Mouse (Mus musculus) lung, embryonic 14.5 days (tissue): ENCODE measurements around the gene Ralbp1. TPM values are rescaled to one million over a fixed set of nuclear protein-coding genes. Genes with fewer than 3 reads are reported as not detected.
A peak's percentile ranks its signal among the peaks of the same experiment; 100 is the strongest.

Experiments used
- ATAC-seq: fragments of 200-750 bp; cut with Nextera tagmentation; 2 replicates; pipeline ENCODE4 v1.8.0; 2017; ENCODE audit warnings: mild to moderate bottlenecking, moderate TSS enrichment, moderate library complexity; ENCODE audit not compliant: insufficient read depth
- DNase-seq: peaks from one replicate; pipeline ENCODE4 v3.0.0-alpha.2; 2015
- H3K27ac ChIP-seq: fragments of 300-500 bp; sonication (generic); 2 replicates; pipeline ENCODE4 v1.5.1; 2014; ENCODE audit warnings: low read depth, mild to moderate bottlenecking, moderate library complexity
- H3K27me3 ChIP-seq: fragments of 300-500 bp; sonication (generic); 2 replicates; pipeline ENCODE4 v1.6.1; 2014; ENCODE audit warnings: low read length, control low read depth; ENCODE audit not compliant: insufficient read depth
- H3K36me3 ChIP-seq: fragments of 300-500 bp; sonication (generic); 2 replicates; pipeline ENCODE4 v1.6.1; 2014; ENCODE audit warnings: control low read depth; ENCODE audit not compliant: insufficient read depth
- H3K4me1 ChIP-seq: fragments of 300-500 bp; sonication (generic); 2 replicates; pipeline ENCODE4 v1.6.1; 2014; ENCODE audit warnings: antibody characterized with exemption, control low read depth; ENCODE audit not compliant: insufficient read depth
- H3K4me2 ChIP-seq: fragments of 300-500 bp; sonication (generic); 2 replicates; pipeline ENCODE4 v1.6.1; 2014; ENCODE audit warnings: mild to moderate bottlenecking
- H3K4me3 ChIP-seq: fragments of 300-500 bp; sonication (generic); 2 replicates; pipeline ENCODE4 v1.5.1; 2014; ENCODE audit warnings: low read depth, low read length
- H3K9ac ChIP-seq: fragments of 300-500 bp; sonication (generic); 2 replicates; pipeline ENCODE4 v1.6.1; 2014
- H3K9me3 ChIP-seq: fragments of 300-500 bp; sonication (generic); 2 replicates; pipeline ENCODE4 v1.6.1; 2016; ENCODE audit warnings: low read depth, low read length, control low read depth
- CTCF ChIP-seq: IDR thresholded peaks from 2 replicates; pipeline ENCODE4 v1.5.1; 2016; ENCODE audit warnings: antibody characterized with exemption, low read depth
- WGBS: fragments of 180-500 bp; shearing (Covaris S2); extraction: QIAGEN DNeasy Blood & Tissue Kit; methylation state at CpG from one replicate; pipeline ENCODE4 v1.1.7; 2014; 5-methylcytosine and 5-hydroxymethylcytosine counted together
- polyA plus RNA-seq: library from polyadenylated mRNA; unstranded; fragments of >200 nt; fragmentation: Nextera tagmentation; extraction: Ambion mirVana; gene quantifications from 2 replicates; pipeline ENCODE4 v1.2.1, GENCODE M21; 2014

Ralbp1 gene
- polyA plus RNA-seq, 1 experiment from 2014 or later = 65.8 TPM

- no peaks in the 10 kb centered on the region for H3K9me3 ChIP-seq
- no peak for TF ChIP-seq CTCF
- H3K4me1 ChIP-seq = 0 out of 2 replicates have a peak, but pooled peaks cover 5% of the 10 kb centered on the region
- DNase-seq (no peak), ATAC-seq (no peak)
- H3K4me2 ChIP-seq = no peak overlapping the region
- H3K27me3 ChIP-seq = no peaks in the 10 kb centered on the region
- no peak overlapping the region for H3K9ac ChIP-seq
- no peak overlapping the region for H3K27ac ChIP-seq
- H3K4me3 ChIP-seq = no peak overlapping the region
- 90% methylated on average over 11 of the region's 11 CpGs for WGBS
- H3K36me3 ChIP-seq = no peaks in the 10 kb centered on the region
These were observed 11.8 kb downstream of the Ralbp1 start for GRCm38 (mm10) chr17:65873834-65874233.

- H3K4me1 ChIP-seq = 0 out of 2 replicates have a peak, but pooled peaks cover 5% of the 10 kb centered on the region
- no peak overlapping the region for H3K27ac ChIP-seq
- no peak for TF ChIP-seq CTCF
- WGBS = 81% methylated on average over 4 of the region's 4 CpGs
- no peaks in the 10 kb centered on the region for H3K36me3 ChIP-seq
- no peaks in the 10 kb centered on the region for H3K27me3 ChIP-seq
- no peak for ATAC-seq
- no peak overlapping the region for H3K9ac ChIP-seq
- no peak overlapping the region for H3K4me2 ChIP-seq
- H3K9me3 ChIP-seq = no peaks in the 10 kb centered on the region
- H3K4me3 ChIP-seq = no peak overlapping the region
- no peak for DNase-seq
These were observed 12.4 kb downstream of the Ralbp1 start for GRCm38 (mm10) chr17:65873156-65873555.

- peak; percentile 70 for TF ChIP-seq CTCF
- Histone ChIP-seq H3K27ac (no peak overlapping the region), H3K9ac (no peak overlapping the region), H3K9me3 (no peaks in the 10 kb centered on the region), H3K4me2 (no peak overlapping the region), H3K4me3 (no peak overlapping the region), H3K27me3 (no peaks in the 10 kb centered on the region), H3K36me3 (no peaks in the 10 kb centered on the region), H3K4me1 (0 out of 2 replicates have a peak, but pooled peaks cover 5% of the 10 kb centered on the region)
- DNase-seq = peak; percentile 51
- ATAC-seq = 0 out of 2 replicates have a peak, but pooled peaks have one; percentile 35
- 45% methylated on average over 6 of the region's 6 CpGs for WGBS
These were observed 12.9 kb downstream of the Ralbp1 start for GRCm38 (mm10) chr17:65872652-65873051.

GRCm38 (mm10) chr17:65872051-65872450, 13.5 kb downstream of the Ralbp1 start:
- no peak for ATAC-seq
- DNase-seq = no peak
- no peak for TF ChIP-seq CTCF
- 45% methylated on average over 6 of the region's 6 CpGs for WGBS
- Histone ChIP-seq H3K4me2 (no peak overlapping the region), H3K36me3 (no peaks in the 10 kb centered on the region), H3K9ac (no peak overlapping the region), H3K4me3 (no peak overlapping the region), H3K9me3 (no peaks in the 10 kb centered on the region), H3K27ac (no peak overlapping the region; the same call in 1 of the 2 replicates), H3K27me3 (no peaks in the 10 kb centered on the region), H3K4me1 (0 out of 2 replicates have a peak, but pooled peaks cover 5% of the 10 kb centered on the region)

GRCm38 (mm10) chr17:65871641-65872041, 14.0 kb downstream of the Ralbp1 start:
- 11% methylated on average over 5 of the region's 5 CpGs for WGBS
- Histone ChIP-seq H3K36me3 (0 out of 2 replicates have a peak, but pooled peaks cover 2% of the 10 kb centered on the region), H3K9ac (no peak overlapping the region), H3K4me1 (0 out of 2 replicates have a peak, but pooled peaks cover 5% of the 10 kb centered on the region), H3K27me3 (no peaks in the 10 kb centered on the region), H3K27ac (no peak overlapping the region; the same call in 1 of the 2 replicates), H3K9me3 (no peaks in the 10 kb centered on the region), H3K4me2 (no peak overlapping the region), H3K4me3 (no peak overlapping the region)
- ATAC-seq (no peak), DNase-seq (no peak)
- no peak for TF ChIP-seq CTCF

GRCm38 (mm10) chr17:65870146-65870545, 15.5 kb downstream of the Ralbp1 start:
- peak; percentile 77 for TF ChIP-seq CTCF
- H3K27me3 ChIP-seq = no peaks in the 10 kb centered on the region
- no peak overlapping the region for H3K9ac ChIP-seq
- H3K4me1 ChIP-seq = 0 out of 2 replicates have a peak, but pooled peaks cover 5% of the 10 kb centered on the region
- H3K9me3 ChIP-seq = no peaks in the 10 kb centered on the region
- WGBS = 36% methylated on average over 4 of the region's 4 CpGs
- no peak overlapping the region for H3K4me2 ChIP-seq
- ATAC-seq = no peak
- H3K4me3 ChIP-seq = no peak overlapping the region
- DNase-seq = peak; percentile 87
- H3K36me3 ChIP-seq = 0 out of 2 replicates have a peak, but pooled peaks cover 3% of the 10 kb centered on the region
- no peak overlapping the region for H3K27ac ChIP-seq

GRCm38 (mm10) chr17:65869720-65870119, 15.9 kb downstream of the Ralbp1 start:
- H3K4me2 ChIP-seq = no peak overlapping the region
- no peak overlapping the region for H3K4me3 ChIP-seq
- H3K27me3 ChIP-seq = no peaks in the 10 kb centered on the region
- 0 out of 2 replicates have a peak, but pooled peaks cover 3% of the 10 kb centered on the region for H3K36me3 ChIP-seq
- H3K9me3 ChIP-seq = no peaks in the 10 kb centered on the region
- no peak overlapping the region for H3K9ac ChIP-seq
- no peak for TF ChIP-seq CTCF
- no peak overlapping the region for H3K27ac ChIP-seq
- 0 out of 2 replicates have a peak, but pooled peaks cover 5% of the 10 kb centered on the region for H3K4me1 ChIP-seq
- DNase-seq (no peak), ATAC-seq (no peak)
- 83% methylated on average over 10 of the region's 10 CpGs for WGBS

GRCm38 (mm10) chr17:65867996-65868395, 17.6 kb downstream of the Ralbp1 start:
- Histone ChIP-seq H3K27me3 (no peaks in the 10 kb centered on the region), H3K9me3 (no peaks in the 10 kb centered on the region), H3K4me1 (0 out of 2 replicates have a peak, but pooled peaks cover 5% of the 10 kb centered on the region), H3K36me3 (peaks cover 16% of the 10 kb centered on the region), H3K4me2 (no peak overlapping the region), H3K9ac (no peak overlapping the region), H3K4me3 (no peak overlapping the region), H3K27ac (no peak overlapping the region)
- DNase-seq = no peak
- ATAC-seq = no peak
- 85% methylated on average over 5 of the region's 5 CpGs for WGBS
- no peak for TF ChIP-seq CTCF
